Mouse (Mus musculus): Measurements from ENCODE around the gene Fam83e. TPM values are rescaled to one million over a fixed set of nuclear protein-coding genes. Genes with fewer than 3 reads are reported as not detected.

Fam83e gene
- polyA plus RNA-seq, 1 experiment from 2014 or later: 1.6 TPM

GRCm38 (mm10) chr7:45721234-45721571 lies 191 bp downstream of the Fam83e start:
- Histone ChIP-seq H3K27me3 (ENCODE audit: insufficient read depth, poor library complexity, severe bottlenecking) (no peaks in the 10 kb centered on the region), H3K4me1 (replicated peaks) (peaks cover 43% of the 10 kb centered on the region), H3K36me3 (peaks cover 75% of the 10 kb centered on the region), H3K9me3 (no peaks in the 10 kb centered on the region), H3K27ac (no peak overlapping the region), H3K4me3 (no peak overlapping the region)
- 85% methylated on average over 7 of the region's 7 CpGs for WGBS
- DNase-seq (ENCODE audit: low spot score): no peak

DNA sequence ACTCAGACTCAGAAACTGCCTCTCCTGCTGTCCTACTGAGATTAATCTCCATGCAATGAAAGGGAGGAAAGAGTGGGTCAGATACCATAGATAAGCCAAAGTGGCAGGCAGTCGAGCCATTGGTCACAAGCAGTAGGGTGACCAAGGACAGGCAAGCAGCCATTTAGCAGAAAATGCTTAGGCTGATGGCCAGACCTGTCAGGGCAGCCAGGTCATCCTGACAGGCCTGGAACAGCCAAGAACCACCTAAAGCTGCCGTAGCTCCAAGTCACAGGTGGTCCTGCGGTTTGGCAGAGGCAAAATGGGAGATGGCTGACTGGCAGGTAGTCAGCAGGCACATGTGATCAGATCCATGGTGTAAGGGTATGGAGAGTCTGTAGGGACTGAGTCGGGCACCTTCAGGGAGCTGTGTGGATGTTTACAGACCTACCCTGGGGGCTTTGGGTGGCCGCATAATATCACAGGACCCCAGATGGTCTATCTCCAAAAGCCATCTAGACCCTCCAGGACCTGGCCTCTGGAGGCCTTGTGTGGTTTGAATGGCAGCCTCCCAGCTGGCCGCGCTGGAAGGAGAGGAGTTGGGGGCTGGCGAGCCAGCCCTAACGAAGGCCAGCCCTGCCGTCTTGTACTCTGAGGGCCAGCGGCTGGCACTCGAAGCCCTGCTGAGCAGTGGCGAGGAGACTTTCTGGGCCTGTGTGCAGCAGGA lies 783 bp downstream of the Fam83e start:
- 74% methylated on average over 13 of the region's 13 CpGs for WGBS
- Histone ChIP-seq H3K4me3 (no peak overlapping the region), H3K9me3 (no peaks in the 10 kb centered on the region), H3K27me3 (ENCODE audit: insufficient read depth, poor library complexity, severe bottlenecking) (no peaks in the 10 kb centered on the region), H3K36me3 (peaks cover 81% of the 10 kb centered on the region), H3K27ac (0 out of 2 replicates have a peak overlapping the region, but pooled peaks have one; percentile 9), H3K4me1 (replicated peaks) (peaks cover 37% of the 10 kb centered on the region)
- DNase-seq (ENCODE audit: low spot score): no peak

- no peaks in the 10 kb centered on the region for H3K9me3 ChIP-seq
- WGBS: 88% methylated on average over 13 of the region's 13 CpGs
- H3K27ac ChIP-seq: 0 out of 2 replicates have a peak overlapping the region, but pooled peaks have one; percentile 9
- peaks cover 86% of the 10 kb centered on the region for H3K36me3 ChIP-seq
- peaks cover 32% of the 10 kb centered on the region for H3K4me1 ChIP-seq (replicated peaks)
- H3K27me3 ChIP-seq (ENCODE audit: insufficient read depth, poor library complexity, severe bottlenecking): no peaks in the 10 kb centered on the region
- no peak for DNase-seq (ENCODE audit: low spot score)
- no peak overlapping the region for H3K4me3 ChIP-seq
Observed at GRCm38 (mm10) chr7:45722348-45722713, 1.3 kb downstream of the Fam83e start.

- H3K36me3 ChIP-seq: peaks cover 96% of the 10 kb centered on the region
- no peaks in the 10 kb centered on the region for H3K27me3 ChIP-seq (ENCODE audit: insufficient read depth, poor library complexity, severe bottlenecking)
- DNase-seq (ENCODE audit: low spot score): no peak
- H3K27ac ChIP-seq: no peak overlapping the region
- H3K4me3 ChIP-seq: no peak overlapping the region
- no peaks in the 10 kb centered on the region for H3K9me3 ChIP-seq
- H3K4me1 ChIP-seq (replicated peaks): peaks cover 32% of the 10 kb centered on the region
- 93% methylated on average over 4 of the region's 4 CpGs for WGBS
Observed at GRCm38 (mm10) chr7:45723301-45723700, 2.3 kb downstream of the Fam83e start.

DNA sequence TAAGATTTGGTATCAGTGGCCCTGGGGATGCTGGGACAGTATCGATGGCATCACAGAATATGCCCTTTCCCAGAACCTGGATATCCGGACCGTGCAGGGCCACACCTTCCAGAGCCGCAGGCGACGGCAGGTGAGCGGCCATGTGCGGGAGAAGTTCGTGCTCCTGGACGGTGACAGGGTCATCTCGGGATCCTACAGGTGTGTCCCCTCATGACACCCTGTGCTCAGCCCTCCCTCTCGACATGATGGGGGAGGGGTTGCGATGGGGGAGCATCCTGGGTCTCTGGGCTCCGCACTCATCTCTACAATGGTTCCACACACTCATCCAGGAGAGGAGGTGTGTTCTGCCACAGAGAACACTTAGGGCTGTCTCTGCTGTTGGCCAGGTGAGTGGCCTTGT lies 2.8 kb downstream of the Fam83e start:
- H3K27ac ChIP-seq: no peak overlapping the region
- 92% methylated on average over 14 of the region's 14 CpGs for WGBS
- no peaks in the 10 kb centered on the region for H3K27me3 ChIP-seq (ENCODE audit: insufficient read depth, poor library complexity, severe bottlenecking)
- H3K4me3 ChIP-seq: no peak overlapping the region
- H3K36me3 ChIP-seq: peaks cover 100% of the 10 kb centered on the region
- H3K4me1 ChIP-seq (replicated peaks): peaks cover 29% of the 10 kb centered on the region
- no peak for DNase-seq (ENCODE audit: low spot score)
- H3K9me3 ChIP-seq: no peaks in the 10 kb centered on the region

- Histone ChIP-seq H3K36me3 (peaks cover 100% of the 10 kb centered on the region), H3K27me3 (ENCODE audit: insufficient read depth, poor library complexity, severe bottlenecking) (no peaks in the 10 kb centered on the region), H3K4me1 (replicated peaks) (peaks cover 25% of the 10 kb centered on the region), H3K4me3 (no peak overlapping the region), H3K27ac (no peak overlapping the region), H3K9me3 (no peaks in the 10 kb centered on the region)
- no peak for DNase-seq (ENCODE audit: low spot score)
- 95% methylated on average over 9 of the region's 9 CpGs for WGBS
Observed at GRCm38 (mm10) chr7:45725151-45725550, 4.1 kb downstream of the Fam83e start.

DNA sequence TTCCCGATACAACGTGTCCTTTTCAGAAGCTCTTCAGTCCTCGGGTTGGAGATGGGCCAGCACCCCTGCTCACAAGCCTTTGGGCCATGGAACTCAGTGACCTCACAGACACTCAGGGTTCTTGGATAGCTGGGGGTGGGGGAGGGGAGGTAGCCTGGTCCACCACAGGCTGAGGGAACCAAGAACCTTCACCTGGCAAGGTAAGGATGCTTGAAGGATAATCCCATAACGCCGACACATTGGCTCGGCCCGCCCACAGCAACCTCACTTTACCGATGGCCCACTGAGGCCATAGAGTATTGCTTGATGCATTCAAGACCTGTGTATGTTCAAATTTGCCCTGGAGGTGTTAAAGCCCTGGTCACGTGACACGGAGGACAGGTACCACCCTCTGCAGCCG lies 4.7 kb downstream of the Fam83e start, which contains the start of gene Spaca4:
Gene Spaca4 (minus strand): TSS at position 101 of the 400 bp plus-strand sequence.
- H3K4me1 ChIP-seq (replicated peaks): peaks cover 29% of the 10 kb centered on the region
- DNase-seq (ENCODE audit: low spot score): no peak
- no peaks in the 10 kb centered on the region for H3K27me3 ChIP-seq (ENCODE audit: insufficient read depth, poor library complexity, severe bottlenecking)
- no peak within 1 kb of the TSS for H3K4me3 ChIP-seq
- 93% methylated on average over 11 of the region's 11 CpGs for WGBS
- H3K27ac ChIP-seq: no peak within 1 kb of the TSS
- H3K9me3 ChIP-seq: no peaks in the 10 kb centered on the region
- H3K36me3 ChIP-seq: peaks cover 95% of the 10 kb centered on the region

- DNase-seq (ENCODE audit: low spot score): no peak
- peaks cover 88% of the 10 kb centered on the region for H3K36me3 ChIP-seq
- H3K4me3 ChIP-seq: no peak overlapping the region
- no peaks in the 10 kb centered on the region for H3K27me3 ChIP-seq (ENCODE audit: insufficient read depth, poor library complexity, severe bottlenecking)
- 89% methylated on average over 10 of the region's 10 CpGs for WGBS
- H3K4me1 ChIP-seq (replicated peaks): peaks cover 32% of the 10 kb centered on the region
- no peaks in the 10 kb centered on the region for H3K9me3 ChIP-seq
- H3K27ac ChIP-seq: no peak overlapping the region
Observed at GRCm38 (mm10) chr7:45726419-45726818, 5.4 kb downstream of the Fam83e start.

- H3K4me1 ChIP-seq (replicated peaks): peaks cover 25% of the 10 kb centered on the region
- DNase-seq (ENCODE audit: low spot score): no peak
- H3K36me3 ChIP-seq: peaks cover 76% of the 10 kb centered on the region
- H3K27me3 ChIP-seq (ENCODE audit: insufficient read depth, poor library complexity, severe bottlenecking): no peaks in the 10 kb centered on the region
- no peak overlapping the region for H3K4me3 ChIP-seq
- H3K9me3 ChIP-seq: no peaks in the 10 kb centered on the region
- 81% methylated on average over 3 of the region's 3 CpGs for whole genome bisulfite sequencing
- H3K27ac ChIP-seq: no peak overlapping the region
Observed at GRCm38 (mm10) chr7:45727625-45728024, 6.6 kb downstream of the Fam83e start.

DNA sequence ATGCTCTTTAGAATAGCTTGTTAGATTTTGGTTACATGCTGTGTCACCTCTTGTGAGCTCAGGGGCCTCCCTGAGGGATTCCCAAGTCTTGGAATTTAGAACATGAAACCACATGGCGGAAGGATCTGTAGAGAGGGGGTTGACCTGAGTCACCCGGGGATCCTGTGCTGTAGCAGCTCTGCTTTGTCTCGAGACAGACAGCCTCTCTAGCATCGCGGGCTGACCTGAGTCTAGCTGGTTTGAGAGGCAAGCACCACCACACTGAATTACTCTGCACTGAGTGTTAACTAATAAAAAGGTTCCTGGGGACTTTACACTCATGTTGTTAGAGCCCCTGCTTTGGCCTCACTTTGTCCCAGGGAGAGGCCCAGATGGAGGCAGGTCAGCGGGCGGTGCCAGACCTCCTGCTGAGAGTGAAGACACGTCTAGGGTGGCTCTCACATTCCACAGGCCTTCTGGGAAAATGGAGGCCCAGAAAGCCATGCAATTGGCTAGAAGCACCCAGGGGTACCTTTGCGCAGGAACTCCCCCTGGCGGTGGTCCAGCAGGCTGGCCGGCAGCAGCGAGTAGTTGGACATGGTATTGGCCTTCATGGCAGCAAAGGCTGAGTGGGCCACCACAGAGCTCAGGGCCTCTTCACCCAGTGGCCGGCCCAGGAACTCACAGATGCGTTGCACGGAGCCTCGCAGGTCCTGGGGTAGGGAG lies 9.9 kb downstream of the Fam83e start:
- no peaks in the 10 kb centered on the region for H3K9me3 ChIP-seq
- no peak overlapping the region for H3K4me3 ChIP-seq
- H3K27ac ChIP-seq: peak overlapping the region; percentile 60
- peaks cover 28% of the 10 kb centered on the region for H3K4me1 ChIP-seq (replicated peaks)
- no peaks in the 10 kb centered on the region for H3K27me3 ChIP-seq (ENCODE audit: insufficient read depth, poor library complexity, severe bottlenecking)
- peak; percentile 75 for DNase-seq (ENCODE audit: low spot score)
- WGBS: 14% methylated on average over 16 of the region's 16 CpGs
- H3K36me3 ChIP-seq: peaks cover 44% of the 10 kb centered on the region

GRCm38 (mm10) chr7:45733477-45733876 lies 12.5 kb downstream of the Fam83e start:
- Histone ChIP-seq H3K9me3 (no peaks in the 10 kb centered on the region), H3K36me3 (peaks cover 18% of the 10 kb centered on the region), H3K27ac (no peak overlapping the region), H3K4me1 (replicated peaks) (peaks cover 28% of the 10 kb centered on the region), H3K27me3 (ENCODE audit: insufficient read depth, poor library complexity, severe bottlenecking) (no peaks in the 10 kb centered on the region), H3K4me3 (no peak overlapping the region)
- 83% methylated on average over 5 of the region's 5 CpGs for WGBS
- no peak for DNase-seq (ENCODE audit: low spot score)

DNA sequence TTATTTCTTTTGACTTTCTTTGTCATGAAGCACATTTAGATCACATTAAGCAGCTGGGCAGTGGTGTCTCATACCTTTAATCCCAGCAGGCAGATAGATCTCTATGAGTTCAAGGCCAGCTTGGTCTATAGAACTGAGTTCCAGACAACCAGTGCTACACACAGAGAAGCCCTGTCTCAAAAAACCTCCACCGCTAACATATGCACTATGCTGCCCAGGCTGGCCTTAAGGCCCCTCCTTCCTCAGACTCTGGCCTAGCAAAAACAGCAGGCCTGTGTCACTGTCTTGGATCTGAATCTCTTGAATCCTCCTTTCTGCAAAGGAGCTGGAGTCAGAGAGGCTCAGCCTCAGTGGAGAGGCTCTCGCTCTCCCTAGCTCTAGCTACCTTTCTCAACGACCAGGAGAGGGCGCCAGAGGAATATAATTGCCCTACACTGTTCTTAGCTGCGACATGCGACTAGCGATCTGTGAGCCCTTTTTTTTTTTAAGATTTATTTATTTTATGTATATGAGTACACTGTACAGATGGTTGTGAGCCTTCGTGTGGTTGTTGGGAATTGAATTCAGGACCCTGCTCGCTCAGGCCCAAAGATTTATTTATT lies 18.3 kb downstream of the Fam83e start:
- peak; percentile 76 for DNase-seq (ENCODE audit: low spot score)
- Histone ChIP-seq H3K4me3 (no peak overlapping the region), H3K27me3 (ENCODE audit: insufficient read depth, poor library complexity, severe bottlenecking) (peaks cover 14% of the 10 kb centered on the region), H3K36me3 (no peaks in the 10 kb centered on the region), H3K4me1 (replicated peaks) (peaks cover 13% of the 10 kb centered on the region; the same call in 1 of the 2 replicates), H3K27ac (no peak overlapping the region), H3K9me3 (no peaks in the 10 kb centered on the region)
- WGBS: 9% methylated on average over 9 of the region's 9 CpGs

GRCm38 (mm10) chr7:45739820-45740219 lies 18.8 kb downstream of the Fam83e start:
- no peaks in the 10 kb centered on the region for H3K9me3 ChIP-seq
- H3K4me1 ChIP-seq (replicated peaks): peaks cover 13% of the 10 kb centered on the region; the same call in 1 of the 2 replicates
- peaks cover 14% of the 10 kb centered on the region for H3K27me3 ChIP-seq (ENCODE audit: insufficient read depth, poor library complexity, severe bottlenecking)
- WGBS: 68% methylated on average over 10 of the region's 10 CpGs
- no peak overlapping the region for H3K27ac ChIP-seq
- no peaks in the 10 kb centered on the region for H3K36me3 ChIP-seq
- no peak overlapping the region for H3K4me3 ChIP-seq
- DNase-seq (ENCODE audit: low spot score): no peak

Data from hindbrain, embryonic 10.5 days (tissue).